Mouse (Mus musculus): ENCODE data around the gene Enc1. TPM values are rescaled to one million over a fixed set of nuclear protein-coding genes. Genes with fewer than 3 reads are reported as not detected.

The Enc1 gene
- polyA plus RNA-seq, 1 experiment from 2014 or later, result 2.6 TPM

GRCm38 (mm10) chr13:97240279-97240964 is 483 bp upstream of the Enc1 start:
- TF ChIP-seq EP300 (IDR thresholded peaks at IDR 0.05) (peak; percentile 17; the same call in 1 of the 2 replicates), CTCF (IDR thresholded peaks at IDR 0.05) (peak; percentile 71)
- no peaks in the 10 kb centered on the region for H3K36me3 ChIP-seq (ENCODE audit: insufficient read depth, low read length)
- peak overlapping the region; percentile 96 for H3K4me2 ChIP-seq (replicated peaks; ENCODE audit: low read depth, low read length)
- H3K4me1 ChIP-seq (ENCODE audit: insufficient read depth, low read depth, low read length), result peaks cover 4% of the 10 kb centered on the region; the same call in 1 of the 2 replicates
- no peaks in the 10 kb centered on the region for H3K9me3 ChIP-seq (ENCODE audit: low read length)
- ATAC-seq, result peak; percentile 63
- peak overlapping the region; percentile 92 for H3K27ac ChIP-seq (ENCODE audit: low read length)
- WGBS, result under 1% methylated on average over 30 of the region's 36 CpGs
- no peaks in the 10 kb centered on the region for H3K27me3 ChIP-seq (replicated peaks; ENCODE audit: insufficient read depth, low read length)
- H3K4me3 ChIP-seq (ENCODE audit: low read depth, low read length), result peak overlapping the region; percentile 88
- H3K9ac ChIP-seq (replicated peaks; ENCODE audit: low read depth), result peak overlapping the region; percentile 56
- DNase-seq (ENCODE audit: low spot score), result peak; percentile 90

- peak overlapping the region; percentile 88 for H3K4me3 ChIP-seq (ENCODE audit: low read depth, low read length)
- TF ChIP-seq EP300 (IDR thresholded peaks at IDR 0.05), result no peak
- TF ChIP-seq CTCF (IDR thresholded peaks at IDR 0.05), result no peak
- ATAC-seq (no peak), DNase-seq (ENCODE audit: low spot score) (no peak)
- peak overlapping the region; percentile 92 for H3K27ac ChIP-seq (ENCODE audit: low read length)
- no peaks in the 10 kb centered on the region for H3K9me3 ChIP-seq (ENCODE audit: low read length)
- peaks cover 4% of the 10 kb centered on the region; the same call in 1 of the 2 replicates for H3K4me1 ChIP-seq (ENCODE audit: insufficient read depth, low read depth, low read length)
- H3K9ac ChIP-seq (replicated peaks; ENCODE audit: low read depth), result peak overlapping the region; percentile 70
- under 1% methylated on average over 20 of the region's 20 CpGs for WGBS
- no peaks in the 10 kb centered on the region for H3K36me3 ChIP-seq (ENCODE audit: insufficient read depth, low read length)
- H3K4me2 ChIP-seq (replicated peaks; ENCODE audit: low read depth, low read length), result peak overlapping the region; percentile 96
- no peaks in the 10 kb centered on the region for H3K27me3 ChIP-seq (replicated peaks; ENCODE audit: insufficient read depth, low read length)
These were observed 929 bp downstream of the Enc1 start for GRCm38 (mm10) chr13:97241787-97242280.

GRCm38 (mm10) chr13:97242716-97243115 is 1.8 kb downstream of the Enc1 start:
- no peaks in the 10 kb centered on the region for H3K36me3 ChIP-seq (ENCODE audit: insufficient read depth, low read length)
- peak overlapping the region; percentile 96 for H3K4me2 ChIP-seq (replicated peaks; ENCODE audit: low read depth, low read length)
- H3K27me3 ChIP-seq (replicated peaks; ENCODE audit: insufficient read depth, low read length), result no peaks in the 10 kb centered on the region
- H3K9me3 ChIP-seq (ENCODE audit: low read length), result no peaks in the 10 kb centered on the region
- no peak for TF ChIP-seq CTCF (IDR thresholded peaks at IDR 0.05)
- TF ChIP-seq EP300 (IDR thresholded peaks at IDR 0.05), result no peak
- no peak overlapping the region for H3K27ac ChIP-seq (ENCODE audit: low read length)
- no peak for ATAC-seq
- H3K4me3 ChIP-seq (ENCODE audit: low read depth, low read length), result peak overlapping the region; percentile 88
- H3K9ac ChIP-seq (replicated peaks; ENCODE audit: low read depth), result peak overlapping the region; percentile 29; the same call in 1 of the 2 replicates
- DNase-seq (ENCODE audit: low spot score), result no peak
- 6% methylated on average over 6 of the region's 6 CpGs for WGBS
- H3K4me1 ChIP-seq (ENCODE audit: insufficient read depth, low read depth, low read length), result peaks cover 4% of the 10 kb centered on the region; the same call in 1 of the 2 replicates

DNA sequence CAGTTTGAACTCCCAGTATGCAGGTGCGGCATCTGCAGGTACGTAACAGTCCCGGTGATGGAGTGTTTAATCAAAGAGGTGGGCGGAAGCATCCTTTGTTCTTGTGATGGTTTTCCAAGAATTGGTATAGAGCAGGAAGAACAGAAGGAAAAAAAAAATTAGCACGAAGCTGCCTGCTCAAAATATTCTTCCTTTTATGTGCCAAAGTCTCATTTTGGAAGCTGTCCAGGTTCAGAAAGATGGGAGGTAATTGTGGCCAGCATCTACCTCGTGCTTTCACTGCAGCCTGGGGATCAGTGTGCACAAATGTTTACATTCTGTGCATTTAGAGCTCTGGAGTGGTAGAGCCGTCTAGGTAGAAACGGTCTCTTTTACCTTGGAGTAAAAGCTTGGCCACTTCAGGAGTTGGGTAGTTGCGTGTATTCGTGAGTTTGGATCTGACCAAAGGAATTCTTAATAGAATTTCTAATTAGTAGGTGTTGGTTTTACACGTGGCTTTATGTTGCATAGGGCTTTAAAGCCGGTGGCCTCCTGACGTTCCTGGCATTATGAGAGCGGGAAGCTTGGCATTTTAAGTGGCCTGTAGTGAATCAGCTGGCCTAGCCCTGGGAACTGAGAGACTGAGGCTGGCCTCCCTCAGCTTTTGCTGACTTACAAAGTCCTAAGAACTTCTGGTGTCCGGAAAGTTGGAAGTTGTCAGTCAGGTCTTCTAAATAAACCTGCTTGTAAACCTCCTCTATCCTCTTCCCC is 3.2 kb downstream of the Enc1 start:
- Histone ChIP-seq H3K4me3 (ENCODE audit: low read depth, low read length) (no peak overlapping the region), H3K4me1 (ENCODE audit: insufficient read depth, low read depth, low read length) (peaks cover 8% of the 10 kb centered on the region; the same call in 1 of the 2 replicates), H3K9ac (replicated peaks; ENCODE audit: low read depth) (no peak overlapping the region), H3K9me3 (ENCODE audit: low read length) (no peaks in the 10 kb centered on the region), H3K36me3 (ENCODE audit: insufficient read depth, low read length) (no peaks in the 10 kb centered on the region), H3K27ac (ENCODE audit: low read length) (no peak overlapping the region), H3K4me2 (replicated peaks; ENCODE audit: low read depth, low read length) (no peak overlapping the region), H3K27me3 (replicated peaks; ENCODE audit: insufficient read depth, low read length) (no peaks in the 10 kb centered on the region)
- no peak for DNase-seq (ENCODE audit: low spot score)
- WGBS, result 40% methylated on average over 15 of the region's 15 CpGs
- peak; percentile 20; the same call in 1 of the 2 replicates for TF ChIP-seq EP300 (IDR thresholded peaks at IDR 0.05)
- no peak for TF ChIP-seq CTCF (IDR thresholded peaks at IDR 0.05)
- no peak for ATAC-seq

DNA sequence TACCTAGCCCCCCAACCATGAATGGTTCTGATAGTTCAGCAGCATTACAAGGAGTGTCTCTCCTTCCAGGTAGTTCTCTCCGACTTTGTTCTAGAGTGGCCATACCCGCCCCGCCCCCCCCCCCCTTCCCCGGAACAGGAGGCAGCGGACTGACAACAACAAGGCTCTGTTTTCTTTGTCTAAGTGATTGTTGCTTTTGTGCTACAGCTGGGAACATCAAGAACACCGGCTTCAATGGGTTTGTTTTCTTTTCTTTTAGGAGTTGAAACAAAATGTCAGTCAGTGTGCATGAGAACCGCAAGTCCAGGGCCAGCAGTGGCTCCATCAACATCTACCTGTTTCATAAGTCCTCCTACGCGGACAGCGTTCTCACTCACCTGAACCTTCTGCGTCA is 3.8 kb downstream of the Enc1 start:
- Histone ChIP-seq H3K27me3 (replicated peaks; ENCODE audit: insufficient read depth, low read length) (no peaks in the 10 kb centered on the region), H3K4me3 (ENCODE audit: low read depth, low read length) (no peak overlapping the region), H3K36me3 (ENCODE audit: insufficient read depth, low read length) (no peaks in the 10 kb centered on the region), H3K9ac (replicated peaks; ENCODE audit: low read depth) (no peak overlapping the region), H3K4me2 (replicated peaks; ENCODE audit: low read depth, low read length) (no peak overlapping the region), H3K27ac (ENCODE audit: low read length) (no peak overlapping the region), H3K9me3 (ENCODE audit: low read length) (no peaks in the 10 kb centered on the region), H3K4me1 (ENCODE audit: insufficient read depth, low read depth, low read length) (peaks cover 11% of the 10 kb centered on the region; the same call in 1 of the 2 replicates)
- TF ChIP-seq EP300 (IDR thresholded peaks at IDR 0.05) (no peak), CTCF (IDR thresholded peaks at IDR 0.05) (no peak)
- DNase-seq (ENCODE audit: low spot score), result no peak
- 68% methylated on average over 7 of the region's 11 CpGs for WGBS
- ATAC-seq, result no peak

DNA sequence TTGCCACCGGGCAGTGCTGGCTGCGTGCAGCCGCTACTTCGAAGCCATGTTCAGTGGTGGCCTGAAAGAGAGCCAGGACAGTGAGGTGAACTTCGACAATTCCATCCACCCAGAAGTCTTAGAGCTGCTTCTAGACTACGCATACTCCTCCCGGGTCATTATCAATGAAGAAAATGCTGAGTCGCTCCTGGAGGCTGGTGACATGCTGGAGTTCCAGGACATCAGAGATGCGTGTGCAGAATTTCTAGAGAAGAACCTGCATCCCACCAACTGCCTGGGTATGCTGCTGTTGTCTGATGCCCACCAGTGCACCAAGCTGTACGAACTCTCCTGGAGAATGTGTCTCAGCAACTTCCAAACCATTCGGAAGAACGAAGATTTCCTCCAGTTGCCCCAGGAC is 4.3 kb downstream of the Enc1 start:
- no peak overlapping the region for H3K4me2 ChIP-seq (replicated peaks; ENCODE audit: low read depth, low read length)

More for the DNA sequence above, 4.3 kb downstream of the Enc1 start:
- no peak for TF ChIP-seq EP300 (IDR thresholded peaks at IDR 0.05)
- TF ChIP-seq CTCF (IDR thresholded peaks at IDR 0.05), result no peak
- WGBS, result 84% methylated on average over 12 of the region's 12 CpGs
- H3K4me1 ChIP-seq (ENCODE audit: insufficient read depth, low read depth, low read length), result peaks cover 11% of the 10 kb centered on the region; the same call in 1 of the 2 replicates
- no peaks in the 10 kb centered on the region for H3K9me3 ChIP-seq (ENCODE audit: low read length)
- H3K9ac ChIP-seq (replicated peaks; ENCODE audit: low read depth), result no peak overlapping the region
- H3K27me3 ChIP-seq (replicated peaks; ENCODE audit: insufficient read depth, low read length), result no peaks in the 10 kb centered on the region
- ATAC-seq (no peak), DNase-seq (ENCODE audit: low spot score) (no peak)
- no peak overlapping the region for H3K27ac ChIP-seq (ENCODE audit: low read length)
- no peaks in the 10 kb centered on the region for H3K36me3 ChIP-seq (ENCODE audit: insufficient read depth, low read length)
- no peak overlapping the region for H3K4me3 ChIP-seq (ENCODE audit: low read depth, low read length)
